Mouse (Mus musculus) intestine, postnatal 0 days (tissue): ENCODE data around the gene Ern1. TPM values are rescaled to one million over a fixed set of nuclear protein-coding genes. Genes with fewer than 3 reads are reported as not detected.
A peak's percentile ranks its signal among the peaks of the same experiment; 100 is the strongest.

Source experiments
- ATAC-seq: fragments of 200-750 bp; cut with Nextera tagmentation; 2 replicates; pipeline ENCODE4 v1.8.0; 2017; ENCODE audit warnings: mild to moderate bottlenecking, moderate TSS enrichment, moderate library complexity
- H3K27ac ChIP-seq: fragments of 300-500 bp; sonication (generic); 2 replicates; pipeline ENCODE4 v1.5.1; 2014; ENCODE audit warnings: mild to moderate bottlenecking, low read depth, low read length, moderate library complexity
- H3K27me3 ChIP-seq: fragments of 300-500 bp; sonication (generic); replicated peaks from 2 replicates; pipeline ENCODE4 v1.6.1; 2014; ENCODE audit warnings: low read length, mixed read lengths; ENCODE audit not compliant: control insufficient read depth, insufficient read depth
- H3K36me3 ChIP-seq: fragments of 300-500 bp; sonication (generic); 2 replicates; pipeline ENCODE4 v1.6.1; 2014; ENCODE audit warnings: mild to moderate bottlenecking, moderate library complexity; ENCODE audit not compliant: control insufficient read depth, insufficient read depth
- H3K4me1 ChIP-seq: fragments of 300-500 bp; sonication (generic); replicated peaks from 2 replicates; pipeline ENCODE4 v1.6.1; 2014; ENCODE audit warnings: antibody characterized with exemption, low read length, mixed read lengths; ENCODE audit not compliant: control insufficient read depth, insufficient read depth
- H3K4me2 ChIP-seq: fragments of 300-500 bp; sonication (generic); replicated peaks from 2 replicates; pipeline ENCODE4 v1.6.1; 2014; ENCODE audit warnings: low read depth, mild to moderate bottlenecking, moderate library complexity
- H3K4me3 ChIP-seq: fragments of 300-500 bp; sonication (generic); 2 replicates; pipeline ENCODE4 v1.5.1; 2014; ENCODE audit warnings: low read depth, low read length
- H3K9ac ChIP-seq: fragments of 300-500 bp; sonication (generic); 2 replicates; pipeline ENCODE4 v1.6.1; 2014; ENCODE audit warnings: mild to moderate bottlenecking, low read depth, low read length
- H3K9me3 ChIP-seq: fragments of 300-500 bp; sonication (generic); 2 replicates; pipeline ENCODE4 v1.6.1; 2016; ENCODE audit warnings: mixed run types; ENCODE audit not compliant: control insufficient read depth
- CTCF ChIP-seq: sonication (generic); IDR thresholded peaks from 2 replicates; pipeline ENCODE4 v1.5.1; 2016; ENCODE audit warnings: low read depth, mild to moderate bottlenecking, control low read depth, antibody characterized with exemption, moderate library complexity
- WGBS: fragments of 180-500 bp; shearing (Covaris S2); extraction: QIAGEN DNeasy Blood & Tissue Kit; methylation state at CpG from one replicate; pipeline ENCODE4 v1.1.7; 2014; 5-methylcytosine and 5-hydroxymethylcytosine counted together
- polyA plus RNA-seq: library from polyadenylated mRNA; unstranded; fragments of >200 nt; fragmentation: Nextera tagmentation; extraction: Ambion mirVana; gene quantifications from 2 replicates; pipeline ENCODE4 v1.2.1, GENCODE M21; 2015

Ern1 gene
- polyA plus RNA-seq, 1 experiment from 2014 or later, result 1.6 TPM

DNA sequence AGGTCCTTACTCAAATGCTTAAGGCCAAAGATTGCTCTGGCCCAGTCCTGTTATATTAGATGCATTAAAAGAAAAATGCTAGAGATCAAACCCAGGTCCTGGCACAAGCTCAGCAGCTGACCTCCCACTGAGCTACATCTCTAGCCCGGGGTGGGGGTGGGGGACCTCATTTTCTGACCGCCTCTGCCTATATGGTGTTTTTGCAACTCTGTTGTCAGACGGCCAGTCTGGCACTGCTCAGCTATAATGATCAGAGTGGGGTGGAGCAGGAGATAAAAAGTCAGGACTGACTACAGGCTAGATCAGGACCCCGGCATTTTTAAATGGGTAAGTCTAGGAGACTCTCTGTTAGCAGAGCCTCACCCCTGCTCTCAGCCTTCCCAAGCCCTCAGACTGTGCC lies 30.7 kb upstream of the Ern1 start:
- Histone ChIP-seq H3K27ac (no peak overlapping the region), H3K9ac (no peak overlapping the region), H3K36me3 (no peaks in the 10 kb centered on the region; the same call in 1 of the 2 replicates), H3K4me2 (no peak overlapping the region), H3K4me3 (no peak overlapping the region), H3K27me3 (no peaks in the 10 kb centered on the region), H3K4me1 (peaks cover 3% of the 10 kb centered on the region; the same call in 1 of the 2 replicates), H3K9me3 (no peaks in the 10 kb centered on the region)
- no peak for ATAC-seq
- 41% methylated on average over 4 of the region's 4 CpGs for WGBS
- TF ChIP-seq CTCF, result no peak

DNA sequence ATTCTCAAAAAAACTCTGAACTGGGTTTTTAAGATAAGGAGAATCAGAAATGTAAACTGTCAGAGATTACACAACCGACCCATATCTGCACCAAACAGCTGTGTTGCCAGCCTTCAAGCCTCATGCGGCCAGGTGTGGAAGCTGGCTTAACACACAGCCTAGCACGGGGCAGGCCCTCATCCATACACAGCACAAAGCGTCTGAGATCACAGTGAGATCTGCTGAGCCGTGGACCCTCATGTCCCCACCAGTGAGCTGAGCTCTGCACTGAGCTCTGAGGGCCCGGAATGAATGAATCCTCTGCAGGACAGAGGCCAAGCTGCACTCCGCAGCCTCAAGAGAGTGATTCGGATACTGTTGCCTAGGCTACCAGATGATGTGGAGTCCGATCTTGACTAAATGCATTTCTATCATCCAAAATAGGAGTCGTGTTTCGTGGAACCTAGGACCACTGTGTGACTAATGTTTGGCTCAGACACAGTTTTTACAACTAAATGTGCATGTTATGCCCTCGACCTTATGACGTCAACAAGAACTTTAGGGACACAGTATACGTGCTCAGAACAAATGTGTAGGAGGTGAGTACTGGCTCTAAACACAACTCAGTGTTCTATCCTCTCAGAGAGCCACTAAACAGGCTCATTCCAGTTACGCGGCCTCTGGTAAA lies 27.6 kb upstream of the Ern1 start:
- H3K9me3 ChIP-seq, result no peaks in the 10 kb centered on the region
- WGBS, result 65% methylated on average over 16 of the region's 16 CpGs
- 0 out of 2 replicates have a peak, but pooled peaks have one; percentile 15 for ATAC-seq
- no peak overlapping the region for H3K9ac ChIP-seq
- H3K4me3 ChIP-seq, result no peak overlapping the region
- peaks cover 16% of the 10 kb centered on the region; the same call in 1 of the 2 replicates for H3K36me3 ChIP-seq
- peak overlapping the region; percentile 67 for H3K27ac ChIP-seq
- H3K4me1 ChIP-seq, result peaks cover 3% of the 10 kb centered on the region; the same call in 1 of the 2 replicates
- H3K27me3 ChIP-seq, result no peaks in the 10 kb centered on the region
- H3K4me2 ChIP-seq, result no peak overlapping the region
- no peak for TF ChIP-seq CTCF

DNA sequence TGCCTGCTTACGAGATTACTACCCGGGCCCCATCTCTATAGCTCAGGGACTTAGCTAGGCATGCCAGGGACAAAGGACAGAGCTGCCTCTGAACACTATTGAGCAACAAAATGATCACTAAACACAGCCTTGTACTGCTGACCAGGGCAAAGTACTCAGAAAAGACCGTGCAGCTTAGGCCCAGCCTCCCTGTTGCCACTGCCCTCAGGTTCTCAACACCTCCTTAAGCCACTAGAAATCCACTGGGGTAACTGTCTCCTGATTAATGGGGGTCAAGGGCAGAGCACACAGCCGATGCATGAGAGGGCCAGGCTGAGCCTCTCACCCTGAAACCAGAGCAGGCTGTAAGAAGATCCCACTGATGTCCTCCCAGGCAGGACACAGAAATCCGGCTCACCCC lies 26.8 kb upstream of the Ern1 start:
- Histone ChIP-seq H3K9ac (no peak overlapping the region), H3K27ac (peak overlapping the region; percentile 67), H3K27me3 (no peaks in the 10 kb centered on the region), H3K4me2 (no peak overlapping the region), H3K4me1 (peaks cover 3% of the 10 kb centered on the region; the same call in 1 of the 2 replicates), H3K9me3 (no peaks in the 10 kb centered on the region), H3K4me3 (no peak overlapping the region), H3K36me3 (peaks cover 16% of the 10 kb centered on the region; the same call in 1 of the 2 replicates)
- ATAC-seq, result peak; percentile 93
- TF ChIP-seq CTCF, result no peak
- 33% methylated on average over 5 of the region's 5 CpGs for WGBS

DNA sequence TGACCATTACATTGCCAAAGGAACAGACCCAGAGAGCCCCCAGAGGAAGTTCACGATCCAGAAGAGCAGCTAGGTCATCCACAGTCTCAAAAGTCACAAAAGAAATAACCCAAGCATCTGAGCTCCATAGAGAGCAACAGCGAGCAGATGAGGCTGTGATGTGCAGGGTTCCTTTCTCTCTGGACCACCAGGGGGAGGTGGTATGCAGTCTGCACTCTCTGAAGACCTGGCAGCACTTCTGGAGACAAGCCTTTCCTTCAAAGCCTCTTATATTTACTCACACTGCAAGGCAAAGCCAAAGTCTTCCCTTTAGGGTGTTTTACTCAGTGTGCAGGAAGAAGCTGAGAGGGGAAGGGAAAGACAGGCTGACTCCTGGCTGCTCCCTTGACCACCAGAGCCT lies 25.5 kb upstream of the Ern1 start:
- H3K4me2 ChIP-seq, result no peak overlapping the region
- H3K4me1 ChIP-seq, result peaks cover 3% of the 10 kb centered on the region; the same call in 1 of the 2 replicates
- no peaks in the 10 kb centered on the region for H3K9me3 ChIP-seq
- no peak; the same call in 1 of the 2 replicates for ATAC-seq
- H3K27ac ChIP-seq, result no peak overlapping the region
- 57% methylated on average over 2 of the region's 2 CpGs for WGBS
- peaks cover 27% of the 10 kb centered on the region for H3K36me3 ChIP-seq
- H3K9ac ChIP-seq, result no peak overlapping the region
- H3K27me3 ChIP-seq, result no peaks in the 10 kb centered on the region
- H3K4me3 ChIP-seq, result no peak overlapping the region
- TF ChIP-seq CTCF, result peak; percentile 85

DNA sequence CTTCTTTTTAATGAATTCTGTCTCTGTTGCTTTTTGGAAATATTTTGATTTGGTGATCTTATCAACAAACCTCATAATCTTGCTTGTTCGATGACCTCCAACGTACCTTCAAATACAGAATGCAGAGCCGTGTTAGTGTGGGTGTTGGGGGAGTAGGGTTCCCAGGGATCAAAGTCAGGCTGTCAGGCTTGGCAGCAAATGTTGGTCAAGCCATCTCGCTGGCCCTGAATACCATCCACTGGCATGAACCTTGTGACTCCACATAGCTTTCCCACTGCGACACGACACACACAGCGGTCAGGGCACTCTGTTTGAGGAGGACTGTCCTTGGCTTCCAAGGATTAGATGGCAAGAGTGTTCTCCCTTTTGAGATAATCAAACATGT lies 24.3 kb upstream of the Ern1 start:
- 85% methylated on average over 7 of the region's 7 CpGs for WGBS
- Histone ChIP-seq H3K4me2 (no peak overlapping the region), H3K36me3 (peaks cover 29% of the 10 kb centered on the region), H3K4me1 (peaks cover 3% of the 10 kb centered on the region; the same call in 1 of the 2 replicates), H3K4me3 (no peak overlapping the region), H3K9ac (no peak overlapping the region), H3K27me3 (no peaks in the 10 kb centered on the region), H3K27ac (no peak overlapping the region), H3K9me3 (no peaks in the 10 kb centered on the region)
- no peak for TF ChIP-seq CTCF
- no peak for ATAC-seq

DNA sequence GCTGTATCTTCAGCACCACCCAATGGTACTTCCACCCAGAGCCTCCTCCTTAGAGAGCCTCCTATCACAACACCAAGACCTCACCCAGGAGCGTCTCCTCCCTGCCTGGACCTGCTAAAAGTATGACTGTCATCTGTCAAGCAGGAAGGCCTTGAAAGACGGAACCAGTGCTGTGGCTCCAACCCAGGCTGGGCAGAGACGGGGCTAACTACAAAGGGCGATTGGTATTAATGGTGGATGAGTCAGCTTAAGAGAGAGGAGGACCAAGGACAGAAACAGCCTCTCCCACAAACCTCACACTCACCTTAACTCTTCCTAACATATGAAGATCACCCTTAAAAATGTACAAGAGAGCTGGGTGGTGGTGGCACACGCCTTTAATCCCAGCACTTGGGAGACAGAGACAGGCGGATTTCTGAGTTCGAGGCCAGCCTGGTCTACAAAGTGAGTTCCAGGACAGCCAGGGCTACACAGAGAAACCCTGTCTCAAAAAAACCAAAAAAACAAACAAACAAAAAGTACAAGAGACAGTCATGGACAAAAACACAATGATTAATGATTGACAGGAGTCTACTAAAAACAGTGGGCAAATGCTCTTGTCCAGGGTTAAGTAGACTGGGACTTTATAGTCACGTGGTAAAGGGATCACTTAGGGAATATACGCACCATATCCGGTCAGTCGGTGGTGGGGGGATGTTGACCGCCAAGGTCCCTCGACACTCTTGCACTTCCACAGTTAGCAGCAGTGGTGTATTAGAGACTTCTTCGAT lies 23.8 kb upstream of the Ern1 start:
- H3K4me1 ChIP-seq, result peaks cover 3% of the 10 kb centered on the region; the same call in 1 of the 2 replicates
- no peak overlapping the region for H3K27ac ChIP-seq
- peaks cover 35% of the 10 kb centered on the region for H3K36me3 ChIP-seq
- no peak for ATAC-seq
- no peaks in the 10 kb centered on the region for H3K27me3 ChIP-seq
- no peak overlapping the region for H3K4me3 ChIP-seq
- no peak for TF ChIP-seq CTCF
- H3K4me2 ChIP-seq, result no peak overlapping the region
- no peaks in the 10 kb centered on the region for H3K9me3 ChIP-seq
- H3K9ac ChIP-seq, result no peak overlapping the region
- 84% methylated on average over 14 of the region's 14 CpGs for WGBS
